Mouse (Mus musculus) thymus, adult 18-20 months (tissue): ENCODE measurements around the gene Tbc1d1.
A peak's percentile ranks its signal among the peaks of the same experiment; 100 is the strongest.
"Not testable (repeated sequence)": the region's sequence is repeated elsewhere in the genome, so short reads cannot be mapped to it uniquely, and the experiment has no call there.

ENCODE experiments used
- DNase-seq, 2 experiments: peaks; one replicate each; pipeline ENCODE4 v3.0.0; 2022; ENCODE audit warnings: mixed read lengths in 2 of 2

Gene Tbc1d1

DNA sequence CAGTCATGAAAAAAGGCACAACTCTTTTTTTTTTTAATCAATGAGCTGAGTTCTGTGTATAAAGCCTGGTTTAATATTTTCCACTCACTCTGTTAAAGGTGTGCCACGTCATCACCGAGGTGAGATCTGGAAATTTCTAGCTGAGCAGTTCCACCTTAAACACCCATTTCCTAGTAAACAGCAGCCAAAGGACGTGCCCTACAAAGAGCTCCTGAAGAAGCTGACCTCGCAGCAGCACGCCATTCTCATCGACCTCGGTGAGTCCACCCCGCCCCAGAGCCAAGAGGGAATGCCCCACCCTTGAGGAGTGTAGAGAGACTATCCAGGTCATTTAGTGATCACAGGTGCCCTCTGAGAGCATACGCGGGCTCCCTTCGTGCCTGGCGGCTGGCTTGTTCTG is 168.2 kb downstream of the Tbc1d1 start:
- DNase-seq: no peak

DNA sequence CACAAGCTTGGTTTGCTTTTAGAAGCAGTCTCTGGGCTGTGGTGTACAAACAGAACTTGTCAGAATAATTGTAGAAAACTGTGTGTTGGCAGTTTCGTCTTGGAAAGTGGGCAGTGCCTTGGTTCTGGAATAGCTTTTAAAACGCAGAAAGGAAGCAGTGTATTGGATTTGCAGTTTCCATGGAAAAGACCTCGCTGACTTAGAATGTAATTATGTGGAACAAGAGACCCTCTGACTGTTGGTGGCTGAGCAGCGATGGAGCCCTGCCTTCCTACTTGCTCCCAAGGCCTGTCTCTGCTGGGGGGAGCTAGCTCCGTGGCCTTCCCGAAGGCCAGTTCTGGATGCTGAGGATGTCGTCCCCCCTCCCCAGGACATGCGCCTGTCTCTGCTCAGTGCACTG is 168.8 kb downstream of the Tbc1d1 start:
- DNase-seq: no peak

GRCm38 (mm10) chr5:64325741-64326355 is 169.7 kb downstream of the Tbc1d1 start:
- no peak for DNase-seq

DNA sequence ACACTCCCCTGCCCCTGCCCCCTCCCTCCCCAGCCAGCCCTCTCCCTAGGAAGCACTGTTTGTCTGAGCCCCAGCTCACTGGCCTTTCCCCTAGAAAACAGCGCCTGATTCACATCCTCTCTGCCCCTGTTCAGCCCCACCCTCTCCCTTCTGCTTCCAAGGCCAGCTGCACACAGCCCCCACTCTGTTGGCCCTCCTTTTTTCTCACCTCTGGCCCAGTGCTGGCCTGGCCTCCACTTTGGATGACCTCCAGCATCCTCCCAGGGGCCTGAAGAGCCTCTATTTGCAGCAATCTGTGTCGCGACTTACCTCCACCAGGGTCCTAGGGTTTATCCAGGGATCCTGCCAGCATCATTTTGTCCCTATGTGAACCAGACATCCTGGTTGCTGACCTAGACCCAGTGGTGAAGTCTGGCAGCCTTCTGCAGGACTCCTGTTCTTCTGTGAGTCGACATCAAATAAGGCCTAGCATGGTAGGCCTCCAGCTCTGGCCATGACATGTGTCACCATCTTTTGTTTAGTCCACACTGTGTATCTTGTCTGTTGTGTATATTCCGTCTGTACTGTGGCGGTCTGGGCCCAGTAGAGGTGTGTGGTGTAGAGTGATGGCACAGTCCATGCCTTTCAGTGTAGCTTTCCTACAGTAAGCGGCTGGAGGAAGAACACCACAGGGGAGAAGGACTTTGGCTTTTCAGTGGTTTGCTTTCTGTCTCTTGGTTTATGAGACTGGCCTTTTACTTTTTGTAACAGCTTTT is 170.5 kb downstream of the Tbc1d1 start:
- DNase-seq: peak in 1 of 2 experiments; percentile 11

DNA sequence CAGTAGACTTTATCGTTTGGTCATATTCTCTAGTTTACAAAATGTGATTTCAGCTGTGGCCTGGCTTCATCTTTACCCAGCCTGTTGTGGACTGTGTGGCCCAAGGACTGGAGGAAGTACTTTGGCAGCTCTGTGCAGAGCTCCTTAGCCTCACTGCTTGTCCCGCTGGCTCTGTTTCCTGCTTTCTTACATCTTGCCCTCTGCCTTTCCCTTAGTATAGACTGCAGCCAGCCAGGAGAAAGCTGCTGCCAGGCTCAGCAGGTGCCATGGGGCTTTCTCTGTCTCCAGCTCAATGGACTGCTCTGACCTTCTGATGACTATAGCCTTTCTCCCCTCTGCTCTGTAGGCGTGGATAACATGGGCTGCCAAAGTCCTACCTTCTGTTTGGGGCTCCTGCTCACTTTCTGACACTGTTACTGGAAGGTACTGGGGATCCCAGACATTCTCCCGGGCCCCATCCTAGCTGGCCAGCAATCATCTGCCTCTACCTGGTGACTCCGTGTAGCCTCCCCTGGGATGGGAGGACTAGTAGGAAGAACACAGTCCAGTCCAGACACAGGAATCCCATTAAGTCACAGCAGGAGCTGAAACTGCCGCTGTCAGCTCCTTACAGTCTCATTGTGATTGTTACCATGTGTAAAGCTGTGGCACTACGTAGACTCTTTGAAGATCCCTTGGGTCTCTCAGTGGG is 171.3 kb downstream of the Tbc1d1 start:
- DNase-seq: no peak

GRCm38 (mm10) chr5:64336767-64337408 is 180.8 kb downstream of the Tbc1d1 start:
- peak in 1 of 2 experiments; percentile 25 for DNase-seq

DNA sequence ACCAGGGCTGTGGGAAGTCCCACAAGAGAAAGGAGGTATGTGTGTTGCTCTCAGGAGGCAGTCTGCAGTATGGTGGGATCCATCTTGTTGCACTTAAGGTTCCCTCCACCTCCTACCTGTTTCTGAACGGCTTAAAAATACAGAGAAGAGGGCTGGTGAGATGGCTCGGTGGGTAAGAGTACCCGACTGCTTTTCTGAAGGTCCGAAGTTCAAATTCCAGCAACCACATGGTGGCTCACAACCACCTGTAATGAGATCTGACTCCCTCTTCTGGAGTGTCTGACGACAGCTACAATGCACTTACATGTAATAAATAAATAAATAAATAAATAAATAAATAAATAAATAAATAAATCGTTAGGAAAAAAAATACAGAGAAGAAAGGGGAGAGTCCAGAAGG is 182.7 kb downstream of the Tbc1d1 start:
- not testable (repeated sequence) for DNase-seq

DNA sequence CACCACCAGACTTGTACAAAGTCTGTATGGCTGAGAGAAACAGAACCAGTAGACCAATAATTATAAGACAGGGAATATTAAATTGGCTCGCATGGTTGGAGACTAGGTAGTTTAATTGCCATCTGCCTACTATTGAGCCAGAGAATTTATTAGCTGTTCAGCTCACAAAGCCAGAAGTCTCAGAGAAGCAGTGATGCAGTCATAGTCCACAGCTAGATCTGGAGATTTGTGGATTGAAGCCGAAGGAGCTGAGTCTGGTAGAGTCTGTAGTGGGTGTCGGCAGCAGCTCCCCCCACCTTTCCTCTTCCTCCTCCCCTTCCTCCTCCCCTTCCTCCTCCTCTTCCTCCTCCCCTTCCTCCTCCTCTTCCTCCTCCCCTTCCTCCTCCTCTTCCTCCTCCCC is 184.3 kb downstream of the Tbc1d1 start:
- DNase-seq: no peak

DNA sequence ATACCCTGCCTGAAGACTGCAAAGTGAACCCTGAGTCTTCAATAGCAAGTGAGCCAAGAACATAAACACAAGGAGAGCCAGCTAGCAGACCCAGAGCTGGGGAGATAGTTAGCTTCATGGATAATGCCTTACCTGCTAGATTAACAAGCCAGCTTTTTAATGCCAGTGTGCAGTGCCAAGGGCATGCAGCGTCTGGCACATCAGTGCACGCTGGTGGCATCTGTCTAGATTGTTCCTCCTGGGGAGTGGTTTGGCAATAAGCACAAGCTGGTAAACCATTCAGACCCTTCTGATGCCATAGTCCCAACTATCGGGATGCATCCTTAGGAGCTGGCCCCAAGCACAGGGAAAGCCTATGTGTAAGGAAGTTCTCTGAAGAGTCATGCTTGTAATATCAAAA is 185.6 kb downstream of the Tbc1d1 start:
- no peak for DNase-seq

GRCm38 (mm10) chr5:64342138-64342537 is 186.0 kb downstream of the Tbc1d1 start:
- DNase-seq: no peak

- DNase-seq: no peak
Measured at GRCm38 (mm10) chr5:64343972-64344700, 188.0 kb downstream of the Tbc1d1 start.

GRCm38 (mm10) chr5:64345181-64345735 is 189.2 kb downstream of the Tbc1d1 start:
- DNase-seq: no peak

DNA sequence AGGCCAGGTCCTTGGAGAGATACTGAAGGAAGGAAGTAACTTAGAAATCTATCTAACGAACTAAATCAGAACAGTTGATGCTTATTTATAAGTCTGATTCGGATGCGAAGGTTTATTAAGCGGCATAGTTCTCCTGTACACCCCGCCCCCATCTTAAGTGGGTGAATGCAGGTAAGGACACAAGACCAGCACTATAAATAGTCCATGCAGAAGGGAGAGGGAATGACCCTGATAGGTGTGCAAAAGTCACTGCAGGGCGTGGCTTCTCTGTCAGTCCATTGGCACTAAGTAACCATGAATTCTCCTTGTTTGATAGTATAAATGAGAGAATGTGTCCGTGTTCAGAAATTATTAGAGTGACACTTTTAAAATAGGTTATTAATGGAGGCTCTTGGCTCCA is 189.7 kb downstream of the Tbc1d1 start:
- no peak for DNase-seq

GRCm38 (mm10) chr5:64346343-64346885 is 190.3 kb downstream of the Tbc1d1 start:
- DNase-seq: no peak

DNA sequence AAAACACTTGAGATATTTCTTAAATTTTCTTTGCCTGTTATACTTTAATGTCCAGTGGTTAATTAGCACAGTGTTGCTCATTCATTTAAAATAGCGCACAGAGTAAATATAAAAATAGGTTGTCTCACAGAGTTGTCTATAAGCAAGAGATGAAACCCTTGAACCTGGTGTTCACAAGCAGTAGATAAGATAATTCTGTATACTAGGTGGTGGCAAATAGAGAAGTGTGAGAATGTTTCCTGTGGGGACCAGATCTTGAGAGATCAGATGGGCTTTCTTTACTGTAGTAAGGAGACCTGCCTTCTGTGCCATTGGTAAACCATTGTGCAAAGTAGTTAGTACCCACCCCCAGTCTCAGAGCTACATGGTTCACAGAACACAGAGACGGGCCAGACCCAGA is 192.1 kb downstream of the Tbc1d1 start:
- no peak for DNase-seq

DNA sequence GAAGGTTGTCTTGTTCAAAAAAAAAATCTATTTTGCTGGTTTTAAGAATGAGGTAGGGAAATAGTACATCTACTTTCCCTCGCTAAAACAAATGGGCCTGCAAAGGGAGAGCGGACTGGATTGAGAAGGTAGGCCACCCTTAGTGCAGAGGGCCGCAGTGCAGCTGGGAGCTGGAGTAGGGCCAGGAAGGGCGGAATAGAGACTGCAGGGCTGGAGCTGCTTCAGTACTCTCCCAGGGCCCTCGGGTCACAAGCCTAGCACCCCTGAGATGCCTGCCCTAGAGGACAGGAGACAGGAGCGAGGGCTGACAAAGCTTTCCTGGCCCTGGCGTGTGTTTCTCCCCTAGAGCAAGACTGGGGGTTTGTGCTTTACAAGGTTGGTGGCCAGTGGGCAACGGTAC is 192.7 kb downstream of the Tbc1d1 start:
- no peak for DNase-seq

DNA sequence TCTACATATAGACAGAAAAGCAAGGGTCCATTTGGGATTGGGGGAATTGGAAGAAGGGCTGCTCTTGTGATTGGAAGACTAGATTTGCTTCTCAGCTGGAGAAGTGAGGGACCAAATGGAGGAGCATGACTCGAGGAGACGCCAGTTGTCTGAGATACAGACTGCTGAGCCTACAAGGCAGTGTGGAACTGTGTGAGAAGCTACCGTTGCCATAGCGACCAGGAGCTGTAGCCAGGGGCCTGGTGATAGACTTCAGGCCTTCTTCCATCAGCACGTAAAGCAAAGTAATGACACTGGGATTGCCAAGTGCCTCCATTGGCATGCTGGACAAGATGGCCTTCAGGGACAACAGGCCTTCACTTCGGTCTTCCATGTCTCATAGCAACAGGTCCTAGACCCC is 195.9 kb downstream of the Tbc1d1 start:
- no peak for DNase-seq

DNA sequence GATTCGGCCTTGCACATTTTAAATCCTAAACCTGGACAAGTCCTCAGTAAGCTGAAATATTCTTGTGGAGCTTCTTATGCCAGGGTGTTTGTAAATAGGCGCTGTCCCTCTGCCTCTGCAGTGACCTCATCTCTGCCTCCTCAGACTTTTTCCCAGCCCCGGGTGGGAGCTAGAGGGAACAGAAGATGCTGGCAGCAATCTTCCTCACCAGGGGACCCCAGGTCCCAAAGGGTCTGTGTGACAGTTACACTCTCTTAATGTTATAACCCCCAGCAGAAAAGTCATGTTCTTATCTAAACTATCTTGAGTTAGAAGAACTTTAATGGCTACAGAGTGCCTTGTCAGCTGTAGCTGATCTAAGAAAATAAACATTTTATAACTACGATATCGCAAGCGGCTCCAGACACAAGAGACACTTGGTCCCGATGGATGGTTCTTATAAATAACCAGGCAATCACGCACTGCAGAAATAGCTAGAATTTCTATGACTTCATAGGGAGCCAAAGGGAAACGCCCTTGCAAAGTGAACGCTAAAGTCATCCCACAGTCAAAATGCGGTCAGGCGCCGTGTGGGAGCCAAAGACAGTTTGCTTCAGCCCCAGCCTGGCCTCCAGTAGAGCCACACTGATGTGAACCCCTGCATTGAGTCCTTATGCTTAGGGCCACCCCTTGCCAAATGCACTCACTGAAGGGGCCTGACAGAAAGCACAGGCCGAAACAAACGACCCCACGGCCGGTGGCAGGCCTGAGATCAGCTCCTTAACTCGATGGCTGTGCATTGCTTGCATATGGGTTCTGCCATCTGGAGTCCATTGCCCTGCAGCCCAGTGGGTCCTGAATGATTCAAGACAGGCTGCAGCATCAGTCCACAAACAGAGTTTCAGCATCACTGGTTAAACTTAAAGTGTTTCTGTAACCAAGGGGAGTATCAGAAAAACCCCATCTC is 202.8 kb downstream of the Tbc1d1 start:
- DNase-seq: no peak

- peak in 1 of 2 experiments; percentile 55 for DNase-seq
Measured at GRCm38 (mm10) chr5:64360147-64360875, 204.2 kb downstream of the Tbc1d1 start.

GRCm38 (mm10) chr5:64360876-64361268 is 204.8 kb downstream of the Tbc1d1 start:
- not testable (repeated sequence) for DNase-seq
